Mouse (Mus musculus) E14TG2a.4 (cell line): ENCODE measurements around the gene Foxm1.

Experiments used
- CTCF ChIP-seq: conservative IDR thresholded peaks from 2 replicates; pipeline ENCODE4 v1.5.1; 2014; ENCODE audit warnings: low read length
- NANOG ChIP-seq: IDR thresholded peaks from 2 replicates; pipeline ENCODE4 v1.6.1; 2014; ENCODE audit warnings: borderline replicate concordance, low read length, mixed read lengths

- TF ChIP-seq CTCF (no peak), NANOG (no peak)
These were observed 47.5 kb downstream of the Foxm1 start for GRCm38 (mm10) chr6:128410305-128410704.
